Mouse (Mus musculus): ENCODE measurements around the gene Tns1. TPM values are rescaled to one million over a fixed set of nuclear protein-coding genes. Genes with fewer than 3 reads are reported as not detected.

The Tns1 gene
- polyA plus RNA-seq, 1 experiment from 2014 or later = 11.3 TPM

DNA sequence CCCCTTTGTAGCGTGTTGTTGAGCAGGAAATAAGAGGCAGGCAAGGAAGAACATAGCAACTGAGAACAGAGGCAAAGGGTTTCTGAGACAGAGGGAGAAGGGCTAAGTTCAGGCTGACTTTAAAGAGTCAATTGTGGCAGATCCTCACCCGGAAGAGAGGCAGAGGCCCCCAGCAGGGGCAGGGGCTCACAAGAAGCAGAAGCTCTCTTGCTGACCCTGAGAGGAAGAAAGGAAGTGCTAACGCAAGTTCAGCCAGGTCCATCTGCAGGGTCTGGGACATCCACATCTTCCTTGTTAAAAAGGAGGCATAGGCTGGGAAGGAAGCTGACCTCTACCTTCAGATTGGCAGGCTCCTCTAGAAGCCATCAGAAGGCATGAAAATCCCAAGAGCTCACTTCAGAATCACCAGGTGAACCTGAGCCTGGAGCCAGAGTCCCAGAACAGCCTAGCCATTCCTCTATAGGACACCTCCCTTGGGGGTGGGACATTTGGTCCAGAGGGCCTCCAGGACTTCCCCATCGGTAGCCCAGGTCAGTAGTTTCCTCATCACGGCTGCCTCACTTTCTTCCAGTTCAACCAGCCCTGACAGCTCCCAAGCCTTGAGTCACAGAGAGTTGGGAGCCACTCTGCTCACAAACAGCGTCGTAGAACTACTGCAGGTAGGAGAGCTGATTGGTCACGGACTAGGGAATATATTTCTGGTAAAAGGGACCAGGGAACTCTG is 29.4 kb upstream of the Tns1 start, which contains the start of gene Cxcr2:
TSS of gene Cxcr2 (plus strand) at position 529 of the 724 bp plus-strand sequence.
- no peaks in the 10 kb centered on the region for H3K4me1 ChIP-seq (ENCODE audit: control insufficient read depth, insufficient read depth, low read length)
- no peaks in the 10 kb centered on the region for H3K36me3 ChIP-seq (ENCODE audit: control insufficient read depth, insufficient read depth, low read length)
- H3K27ac ChIP-seq (ENCODE audit: low read depth, low read length) = no peak within 1 kb of the TSS
- ATAC-seq (ENCODE audit: low read depth) = no peak
- H3K9ac ChIP-seq (replicated peaks; ENCODE audit: low read depth, low read length) = no peak within 1 kb of the TSS
- H3K27me3 ChIP-seq (ENCODE audit: control insufficient read depth, insufficient read depth, low read length) = no peaks in the 10 kb centered on the region
- H3K9me3 ChIP-seq (ENCODE audit: control insufficient read depth, low read length) = no peaks in the 10 kb centered on the region
- 78% methylated on average over 8 of the region's 8 CpGs for WGBS
- no peak within 1 kb of the TSS for H3K4me3 ChIP-seq (ENCODE audit: low read depth, low read length)
- no peak within 1 kb of the TSS for H3K4me2 ChIP-seq (ENCODE audit: low read depth, low read length)

DNA sequence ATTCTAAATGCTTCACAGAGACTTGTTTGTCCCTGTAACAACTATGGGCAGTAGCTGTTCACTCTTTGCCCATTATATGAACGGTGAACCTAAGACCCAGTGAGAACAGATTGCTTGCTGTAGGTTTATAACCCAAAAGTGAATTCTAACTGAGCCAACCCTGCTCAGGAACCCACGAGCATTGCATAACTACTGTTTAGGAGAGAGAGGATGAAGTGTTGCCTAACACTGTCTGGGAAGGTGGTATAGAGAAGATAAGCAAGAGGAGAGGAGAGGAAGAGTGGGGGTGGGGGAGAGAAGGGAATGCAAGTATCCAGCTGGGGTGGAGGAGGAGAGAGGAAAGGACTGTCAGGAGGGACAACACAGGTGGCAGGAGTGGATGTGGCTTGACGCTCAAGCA is 26.8 kb upstream of the Tns1 start:
- Histone ChIP-seq H3K4me3 (ENCODE audit: low read depth, low read length) (no peak overlapping the region), H3K27ac (ENCODE audit: low read depth, low read length) (no peak overlapping the region), H3K9ac (replicated peaks; ENCODE audit: low read depth, low read length) (no peak overlapping the region), H3K9me3 (ENCODE audit: control insufficient read depth, low read length) (no peaks in the 10 kb centered on the region), H3K27me3 (ENCODE audit: control insufficient read depth, insufficient read depth, low read length) (no peaks in the 10 kb centered on the region), H3K36me3 (ENCODE audit: control insufficient read depth, insufficient read depth, low read length) (no peaks in the 10 kb centered on the region), H3K4me1 (ENCODE audit: control insufficient read depth, insufficient read depth, low read length) (no peaks in the 10 kb centered on the region), H3K4me2 (ENCODE audit: low read depth, low read length) (no peak overlapping the region)
- ATAC-seq (ENCODE audit: low read depth) = no peak
- WGBS = 83% methylated on average over 3 of the region's 3 CpGs

DNA sequence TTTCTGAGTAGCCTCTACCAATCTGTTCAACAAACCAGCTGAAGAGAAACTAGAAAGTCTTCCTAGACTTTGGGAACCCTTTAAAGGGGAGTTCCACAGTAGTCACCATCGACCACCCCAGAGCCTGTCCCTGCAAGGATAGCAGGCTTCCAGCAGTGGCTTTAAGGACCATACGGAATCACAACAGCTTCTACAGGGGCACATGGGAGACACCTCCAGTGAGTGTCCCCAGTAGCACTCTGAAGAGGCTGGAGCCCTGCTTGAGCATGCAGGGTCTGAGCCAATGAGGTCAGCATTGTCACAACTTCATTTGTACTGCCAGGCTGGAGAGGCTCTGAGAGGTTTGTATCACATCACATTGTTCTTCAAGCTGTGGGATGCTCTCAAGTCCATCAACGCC is 25.9 kb upstream of the Tns1 start:
- no peaks in the 10 kb centered on the region for H3K36me3 ChIP-seq (ENCODE audit: control insufficient read depth, insufficient read depth, low read length)
- WGBS = 85% methylated on average over 3 of the region's 3 CpGs
- ATAC-seq (ENCODE audit: low read depth) = no peak

DNA sequence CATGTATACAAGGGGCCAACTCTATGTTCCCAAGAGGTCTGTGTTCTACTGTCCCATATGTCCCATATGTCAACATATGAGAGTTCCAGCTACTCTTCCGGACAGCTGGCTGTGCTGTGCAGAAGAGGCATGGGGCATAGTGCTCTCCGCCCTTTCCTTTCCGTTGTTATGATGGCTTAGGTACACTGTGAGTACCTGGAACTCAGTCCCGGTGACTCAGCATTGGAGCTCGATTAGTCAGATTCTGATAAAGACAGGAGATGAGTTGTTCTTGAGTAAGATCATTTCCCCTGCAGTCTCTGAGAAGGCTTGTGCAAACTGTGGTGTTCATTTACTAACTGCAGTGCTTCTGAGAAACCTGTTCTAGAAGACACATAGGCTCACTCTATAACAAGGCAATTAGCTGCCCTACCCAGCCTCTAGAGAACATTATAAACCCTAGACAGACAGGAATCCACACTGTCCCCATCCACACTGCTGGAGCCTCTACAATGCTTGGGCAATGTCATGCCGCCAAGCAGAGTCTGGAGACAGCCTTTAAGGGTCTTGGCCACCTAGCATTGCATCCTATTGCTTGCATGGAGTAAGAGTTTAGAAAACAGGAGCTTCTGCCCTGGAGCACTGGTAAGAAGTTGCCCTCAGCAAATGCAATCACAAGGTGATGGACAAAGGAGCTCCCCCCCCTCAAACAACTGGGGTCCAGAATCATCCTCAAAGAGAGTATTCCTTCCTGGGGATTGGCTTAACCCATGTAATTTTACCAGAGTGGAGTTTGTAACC is 25.0 kb upstream of the Tns1 start:
- Histone ChIP-seq H3K27me3 (ENCODE audit: control insufficient read depth, insufficient read depth, low read length) (no peaks in the 10 kb centered on the region), H3K4me1 (ENCODE audit: control insufficient read depth, insufficient read depth, low read length) (no peaks in the 10 kb centered on the region), H3K27ac (ENCODE audit: low read depth, low read length) (no peak overlapping the region), H3K4me3 (ENCODE audit: low read depth, low read length) (no peak overlapping the region), H3K9ac (replicated peaks; ENCODE audit: low read depth, low read length) (no peak overlapping the region), H3K36me3 (ENCODE audit: control insufficient read depth, insufficient read depth, low read length) (no peaks in the 10 kb centered on the region), H3K4me2 (ENCODE audit: low read depth, low read length) (no peak overlapping the region), H3K9me3 (ENCODE audit: control insufficient read depth, low read length) (no peaks in the 10 kb centered on the region)
- WGBS = 94% methylated on average over 6 of the region's 6 CpGs
- no peak for ATAC-seq (ENCODE audit: low read depth)

More for the DNA sequence above, 25.9 kb upstream of the Tns1 start:
- no peak overlapping the region for H3K4me3 ChIP-seq (ENCODE audit: low read depth, low read length)
- H3K27me3 ChIP-seq (ENCODE audit: control insufficient read depth, insufficient read depth, low read length) = no peaks in the 10 kb centered on the region
- H3K4me1 ChIP-seq (ENCODE audit: control insufficient read depth, insufficient read depth, low read length) = no peaks in the 10 kb centered on the region
- no peak overlapping the region for H3K27ac ChIP-seq (ENCODE audit: low read depth, low read length)
- H3K9ac ChIP-seq (replicated peaks; ENCODE audit: low read depth, low read length) = no peak overlapping the region
- no peaks in the 10 kb centered on the region for H3K9me3 ChIP-seq (ENCODE audit: control insufficient read depth, low read length)
- no peak overlapping the region for H3K4me2 ChIP-seq (ENCODE audit: low read depth, low read length)

DNA sequence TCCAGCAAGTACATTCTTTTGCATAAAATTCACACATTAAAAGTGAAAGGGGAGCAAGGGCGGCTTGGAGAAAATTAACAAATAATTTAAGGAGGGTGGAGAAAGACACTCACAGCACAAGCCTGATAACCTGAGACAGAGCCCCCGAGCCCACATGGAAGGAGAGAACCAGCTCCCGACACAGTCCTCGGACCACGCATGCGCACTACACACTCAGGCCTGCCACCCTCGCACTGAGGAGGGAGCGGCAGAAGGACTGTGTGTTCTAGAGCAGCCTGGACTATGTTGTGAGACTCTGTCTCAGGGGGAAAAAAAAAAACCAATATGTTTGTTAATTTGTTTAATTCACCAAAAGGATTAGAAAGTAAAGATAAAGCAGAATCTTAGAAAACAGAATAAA is 17.5 kb upstream of the Tns1 start:
- H3K4me1 ChIP-seq (ENCODE audit: control insufficient read depth, insufficient read depth, low read length) = no peaks in the 10 kb centered on the region
- WGBS = 79% methylated on average over 8 of the region's 8 CpGs
- H3K9me3 ChIP-seq (ENCODE audit: control insufficient read depth, low read length) = no peaks in the 10 kb centered on the region
- no peak overlapping the region for H3K4me2 ChIP-seq (ENCODE audit: low read depth, low read length)
- H3K27me3 ChIP-seq (ENCODE audit: control insufficient read depth, insufficient read depth, low read length) = no peaks in the 10 kb centered on the region
- H3K4me3 ChIP-seq (ENCODE audit: low read depth, low read length) = no peak overlapping the region
- H3K9ac ChIP-seq (replicated peaks; ENCODE audit: low read depth, low read length) = no peak overlapping the region
- H3K36me3 ChIP-seq (ENCODE audit: control insufficient read depth, insufficient read depth, low read length) = no peaks in the 10 kb centered on the region
- H3K27ac ChIP-seq (ENCODE audit: low read depth, low read length) = no peak overlapping the region
- no peak for ATAC-seq (ENCODE audit: low read depth)

DNA sequence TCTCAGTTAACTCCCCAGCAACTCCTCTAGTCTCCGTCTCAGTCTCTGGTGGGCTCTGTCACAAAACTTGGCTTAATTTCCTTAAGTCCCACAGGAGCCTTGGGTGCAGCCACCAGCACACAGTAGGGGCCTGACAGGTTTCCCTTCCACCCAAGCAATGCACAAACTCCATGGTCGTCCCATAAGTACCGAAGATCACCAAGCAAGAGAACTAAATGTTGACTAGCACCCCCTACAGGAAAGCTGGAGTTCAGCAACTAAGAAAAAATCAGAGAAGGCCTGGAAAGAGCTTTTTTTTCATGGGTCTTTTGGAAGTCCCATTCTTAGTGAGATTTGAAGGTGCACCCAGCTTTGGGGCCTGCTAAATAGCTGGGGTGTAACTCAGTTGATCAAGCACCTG is 15.2 kb upstream of the Tns1 start:
- H3K4me3 ChIP-seq (ENCODE audit: low read depth, low read length) = no peak overlapping the region
- no peaks in the 10 kb centered on the region for H3K36me3 ChIP-seq (ENCODE audit: control insufficient read depth, insufficient read depth, low read length)
- no peaks in the 10 kb centered on the region for H3K9me3 ChIP-seq (ENCODE audit: control insufficient read depth, low read length)
- H3K4me2 ChIP-seq (ENCODE audit: low read depth, low read length) = no peak overlapping the region
- 56% methylated on average over 3 of the region's 3 CpGs for WGBS
- no peak overlapping the region for H3K27ac ChIP-seq (ENCODE audit: low read depth, low read length)
- H3K9ac ChIP-seq (replicated peaks; ENCODE audit: low read depth, low read length) = no peak overlapping the region
- no peak for ATAC-seq (ENCODE audit: low read depth)
- H3K27me3 ChIP-seq (ENCODE audit: control insufficient read depth, insufficient read depth, low read length) = no peaks in the 10 kb centered on the region
- H3K4me1 ChIP-seq (ENCODE audit: control insufficient read depth, insufficient read depth, low read length) = no peaks in the 10 kb centered on the region

DNA sequence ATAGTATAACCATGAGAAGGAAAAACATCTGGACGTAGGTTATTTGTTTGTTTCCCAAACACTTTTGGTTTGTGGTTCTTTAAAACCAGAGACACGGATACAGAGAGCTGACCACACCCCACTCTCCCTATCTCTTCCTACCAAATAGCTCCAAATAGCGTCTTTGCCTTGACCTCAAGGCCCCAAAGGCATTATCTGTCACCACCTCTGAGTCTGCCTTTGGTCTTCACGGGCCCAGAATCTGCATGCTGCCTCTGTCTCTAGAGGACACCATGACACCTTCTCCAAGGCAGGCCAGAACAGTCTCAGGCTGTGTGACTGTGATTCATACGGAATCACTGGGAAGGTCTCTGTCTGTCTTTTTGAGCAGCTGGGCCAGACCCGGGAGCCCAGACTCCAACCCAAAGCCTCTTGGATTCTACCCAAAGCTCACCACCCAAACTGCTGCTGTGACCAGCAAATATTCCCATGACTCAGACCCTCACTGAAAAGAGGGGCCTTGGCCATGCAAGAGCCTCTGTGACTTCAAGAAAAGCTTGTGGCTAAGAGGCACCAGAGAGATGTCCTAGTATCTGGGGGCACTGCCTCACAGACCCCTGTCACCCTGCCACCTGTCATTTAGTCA is 11.2 kb upstream of the Tns1 start:
- Histone ChIP-seq H3K4me1 (ENCODE audit: control insufficient read depth, insufficient read depth, low read length) (no peaks in the 10 kb centered on the region), H3K27me3 (ENCODE audit: control insufficient read depth, insufficient read depth, low read length) (no peaks in the 10 kb centered on the region), H3K27ac (ENCODE audit: low read depth, low read length) (no peak overlapping the region), H3K9ac (replicated peaks; ENCODE audit: low read depth, low read length) (no peak overlapping the region), H3K4me2 (ENCODE audit: low read depth, low read length) (no peak overlapping the region), H3K4me3 (ENCODE audit: low read depth, low read length) (no peak overlapping the region), H3K36me3 (ENCODE audit: control insufficient read depth, insufficient read depth, low read length) (no peaks in the 10 kb centered on the region), H3K9me3 (ENCODE audit: control insufficient read depth, low read length) (no peaks in the 10 kb centered on the region)
- WGBS = 88% methylated on average over 6 of the region's 6 CpGs
- no peak for ATAC-seq (ENCODE audit: low read depth)

DNA sequence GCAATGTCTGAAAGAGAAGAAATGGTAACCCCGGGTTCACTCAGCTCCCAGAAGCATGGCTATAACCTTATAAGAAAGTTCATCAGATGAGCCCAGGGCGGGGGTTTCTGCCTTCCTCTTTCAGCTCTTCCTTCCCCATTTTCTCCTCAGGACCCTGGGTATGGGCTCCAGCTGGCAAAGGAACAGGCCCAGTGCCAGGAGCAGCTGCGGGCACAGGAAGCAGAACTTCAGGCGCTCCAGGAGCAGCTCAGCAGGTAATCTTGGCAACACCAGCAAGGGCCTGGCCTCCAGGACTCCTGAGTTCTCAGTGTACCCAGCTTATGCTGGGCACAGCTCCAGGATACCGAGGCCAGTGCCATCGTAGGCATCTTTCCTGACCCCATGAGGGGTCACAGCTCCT is 9.7 kb upstream of the Tns1 start:
- H3K27me3 ChIP-seq (ENCODE audit: control insufficient read depth, insufficient read depth, low read length) = no peaks in the 10 kb centered on the region
- no peak overlapping the region for H3K9ac ChIP-seq (replicated peaks; ENCODE audit: low read depth, low read length)
- no peak overlapping the region for H3K4me3 ChIP-seq (ENCODE audit: low read depth, low read length)
- H3K27ac ChIP-seq (ENCODE audit: low read depth, low read length) = no peak overlapping the region
- H3K36me3 ChIP-seq (ENCODE audit: control insufficient read depth, insufficient read depth, low read length) = no peaks in the 10 kb centered on the region
- ATAC-seq (ENCODE audit: low read depth) = no peak
- no peaks in the 10 kb centered on the region for H3K9me3 ChIP-seq (ENCODE audit: control insufficient read depth, low read length)
- WGBS = 77% methylated on average over 6 of the region's 6 CpGs
- no peak overlapping the region for H3K4me2 ChIP-seq (ENCODE audit: low read depth, low read length)
- H3K4me1 ChIP-seq (ENCODE audit: control insufficient read depth, insufficient read depth, low read length) = no peaks in the 10 kb centered on the region

DNA sequence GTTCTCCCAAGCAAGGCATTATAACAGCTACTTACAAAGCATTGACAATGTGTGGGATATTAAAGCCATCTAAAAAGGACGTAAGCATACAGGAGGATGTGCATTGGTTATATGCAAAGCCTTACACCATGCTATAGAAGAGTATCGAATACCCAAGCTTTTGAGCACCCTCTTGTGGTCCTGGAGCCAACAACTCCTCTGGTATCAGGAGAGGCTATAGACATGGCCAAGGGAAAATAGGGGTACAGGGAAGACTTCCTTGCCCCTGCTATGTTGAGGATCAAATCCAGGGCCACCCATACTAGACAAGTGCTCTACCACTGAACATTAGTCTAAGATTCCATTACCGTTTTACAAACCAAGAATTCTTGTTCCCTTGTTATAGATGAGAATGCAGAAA is 7.8 kb upstream of the Tns1 start:
- no peak overlapping the region for H3K27ac ChIP-seq (ENCODE audit: low read depth, low read length)
- H3K9ac ChIP-seq (replicated peaks; ENCODE audit: low read depth, low read length) = no peak overlapping the region
- no peaks in the 10 kb centered on the region for H3K36me3 ChIP-seq (ENCODE audit: control insufficient read depth, insufficient read depth, low read length)
- no peak for ATAC-seq (ENCODE audit: low read depth)
- WGBS = 70% methylated on average over 3 of the region's 3 CpGs
- no peaks in the 10 kb centered on the region for H3K4me1 ChIP-seq (ENCODE audit: control insufficient read depth, insufficient read depth, low read length)
- H3K27me3 ChIP-seq (ENCODE audit: control insufficient read depth, insufficient read depth, low read length) = no peaks in the 10 kb centered on the region
- no peak overlapping the region for H3K4me2 ChIP-seq (ENCODE audit: low read depth, low read length)
- no peak overlapping the region for H3K4me3 ChIP-seq (ENCODE audit: low read depth, low read length)
- no peaks in the 10 kb centered on the region for H3K9me3 ChIP-seq (ENCODE audit: control insufficient read depth, low read length)
